Mouse (Mus musculus) hindlimb bud, embryonic 11.5 days (tissue): ENCODE results near the gene Ccdc181.

Source experiments
- DNase-seq: peaks from one replicate; pipeline ENCODE4 v3.0.0-alpha.2; 2012; ENCODE audit warnings: low read depth, low spot score; ENCODE audit errors: extremely low spot score

Ccdc181 gene

DNA sequence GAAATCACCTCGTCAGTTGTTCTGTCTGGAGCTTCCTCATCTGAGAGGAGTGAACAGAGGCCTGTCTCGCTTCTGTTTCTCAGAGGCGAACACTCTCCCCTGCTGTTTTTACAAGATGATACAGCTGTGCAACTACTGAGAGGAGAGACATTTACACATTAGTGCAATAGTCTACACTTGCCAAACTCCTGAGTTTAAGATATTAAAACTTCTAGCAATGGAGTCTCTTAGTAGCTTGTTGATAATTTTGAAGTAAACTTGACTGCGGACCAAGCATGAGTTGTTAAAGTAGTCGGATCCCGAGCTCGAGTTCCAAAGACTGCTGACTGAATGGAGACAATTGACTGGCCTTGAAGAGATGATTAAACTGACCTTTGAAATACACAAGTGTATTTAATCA is 52.4 kb downstream of the Ccdc181 start:
- DNase-seq: no peak

DNA sequence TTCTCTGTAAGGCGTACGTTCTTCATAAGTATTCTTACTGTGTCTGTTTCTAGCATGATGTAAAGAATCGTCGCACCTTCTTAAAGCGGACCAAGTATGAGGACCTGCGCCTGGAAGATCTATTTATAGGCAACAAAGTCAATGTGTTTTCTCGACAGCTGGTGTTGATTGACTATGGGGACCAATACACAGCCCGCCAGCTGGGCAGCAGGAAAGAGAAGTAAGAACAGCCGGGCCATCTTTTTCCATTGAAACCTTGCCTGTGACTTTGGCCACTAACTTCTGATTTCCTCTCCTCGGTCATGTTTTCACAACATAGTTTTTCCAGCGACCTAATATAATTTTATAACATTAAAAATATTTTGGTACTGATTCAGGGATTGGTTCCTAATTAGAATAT is 57.2 kb downstream of the Ccdc181 start:
- DNase-seq: no peak

DNA sequence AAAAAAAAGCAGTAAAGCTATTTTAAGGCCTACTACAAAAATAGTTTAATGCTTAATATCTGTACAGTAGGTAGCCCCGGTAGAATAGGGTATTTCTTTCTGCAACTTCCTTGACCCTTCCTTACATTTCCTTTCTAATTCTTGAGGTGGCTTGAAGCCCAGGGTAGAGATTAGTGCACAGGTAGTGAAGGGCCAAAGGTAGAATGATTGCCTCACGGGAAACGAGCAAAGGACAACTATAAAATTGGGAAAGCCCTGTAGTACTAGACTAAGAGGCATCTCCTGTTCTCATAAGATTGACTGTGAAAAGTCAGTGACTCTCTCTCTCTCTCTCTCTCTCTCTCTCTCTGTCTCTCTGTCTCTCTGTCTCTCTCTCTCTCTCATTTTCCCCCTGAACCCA is 60.0 kb downstream of the Ccdc181 start:
- no peak for DNase-seq

- DNase-seq: no peak
Observed at GRCm38 (mm10) chr1:164335846-164336245, 60.5 kb downstream of the Ccdc181 start.
